Mouse (Mus musculus): ENCODE measurements around the gene Icosl.

GRCm38 (mm10) chr10:78129423-78129822 lies 60.3 kb downstream of the Icosl start:
- no peak for TF ChIP-seq CTCF (IDR thresholded peaks at IDR 0.05; ENCODE audit: low read depth, low read length)
- TF ChIP-seq POLR2A (IDR thresholded peaks at IDR 0.05; ENCODE audit: extremely low read depth, insufficient read depth, low read length) = no peak

Data from liver, adult 2 months (tissue).